In genomic region chr2:144229647-144230046, GRCm38 (mm10) we compare ENCODE assay signal across 28 mouse cellular contexts. TPM values are rescaled to one million over a fixed set of nuclear protein-coding genes. Genes with fewer than 3 reads are reported as not detected.
A peak's percentile ranks its signal among the peaks of the same experiment; 100 is the strongest.
DNase-seq lines count a peak whose midpoint lies in the region; ATAC-seq and TF ChIP-seq lines count a peak whose summit lies in the region.
"Had no signal": no experiment of that assay in that cellular context is flagged by ENCODE, and none has a peak within 500 bp of the region (broad histone marks: within the 10 kb centered on the region; RNA-seq: fewer than 3 reads in every experiment).

No protein-coding gene starts in this region.

- peaks cover 1% of the 10 kb centered on the region; the same call in 1 of the 2 replicates for H3K79me2 ChIP-seq in MEL (ENCODE audit: control insufficient read depth, insufficient read depth, low read length, poor library complexity)

- no peaks in the 10 kb centered on the region for H3K36me3 ChIP-seq in liver, embryonic 11.5 days (ENCODE audit: control insufficient read depth, insufficient read depth, low read length)
- peaks cover 0 to 11% of the 10 kb centered on the region in 2 experiments; a peak in 2 of 4 replicates for H3K36me3 ChIP-seq in MEL (ENCODE audit: control insufficient read depth in 1 of 2, insufficient read depth in 2 of 2, low read length in 2 of 2)
- H3K36me3 ChIP-seq in liver, embryonic 12.5 days = no peaks in the 10 kb centered on the region
- no peaks in the 10 kb centered on the region for H3K36me3 ChIP-seq in liver, postnatal 0 days (replicated peaks; ENCODE audit: insufficient read depth, low read length)
- H3K36me3 ChIP-seq: embryonic facial prominence, embryonic 13.5 days; forebrain, embryonic 12.5 days; heart, embryonic 10.5 days; heart, embryonic 15.5 days; kidney, embryonic 15.5 days; limb, embryonic 13.5 days; midbrain, embryonic 12.5 days; neural tube, embryonic 13.5 days had no signal

- peak overlapping the region; percentile 90 for H3K27ac ChIP-seq in liver, embryonic 11.5 days (ENCODE audit: low read depth, low read length)
- peak overlapping the region; percentile 99 for H3K27ac ChIP-seq in MEL (ENCODE audit: control insufficient read depth, low read depth, low read length)
- H3K27ac ChIP-seq in liver, embryonic 12.5 days = peak overlapping the region; percentile 45; the same call in 1 of the 2 replicates
- peak overlapping the region; percentile 79; the same call in 1 of the 2 replicates for H3K27ac ChIP-seq in liver, postnatal 0 days (ENCODE audit: low read depth)
- H3K27ac ChIP-seq: embryonic facial prominence, embryonic 13.5 days; forebrain, embryonic 12.5 days; heart, embryonic 10.5 days; heart, embryonic 15.5 days; kidney, embryonic 15.5 days; limb, embryonic 13.5 days; midbrain, embryonic 12.5 days; neural tube, embryonic 13.5 days had no signal

- 76% methylated on average over 14 of the region's 14 CpGs for WGBS in liver, embryonic 11.5 days
- 61% methylated on average over 14 of the region's 14 CpGs for WGBS in liver, embryonic 12.5 days (ENCODE audit: insufficient replicate concordance)
- 74% methylated on average over 14 of the region's 14 CpGs for WGBS in liver, postnatal 0 days (ENCODE audit: insufficient replicate concordance)
- 84% methylated on average over 14 of the region's 14 CpGs for WGBS in lung, adult 2 months

- peaks cover 16% of the 10 kb centered on the region for H3K4me1 ChIP-seq in liver, embryonic 11.5 days (replicated peaks; ENCODE audit: control insufficient read depth, insufficient read depth, low read length)
- peaks cover 5 to 14% of the 10 kb centered on the region in 2 experiments for H3K4me1 ChIP-seq in MEL (ENCODE audit: control insufficient read depth in 1 of 2, insufficient read depth in 2 of 2, low read length in 2 of 2)
- peaks cover 29% of the 10 kb centered on the region for H3K4me1 ChIP-seq in liver, embryonic 12.5 days
- H3K4me1 ChIP-seq in liver, postnatal 0 days (ENCODE audit: insufficient read depth) = peaks cover 21% of the 10 kb centered on the region
- H3K4me1 ChIP-seq in lung, adult 2 months (ENCODE audit: control insufficient read depth, insufficient read depth, low read length) = no peaks in the 10 kb centered on the region
- H3K4me1 ChIP-seq: forebrain, embryonic 12.5 days; midbrain, embryonic 12.5 days; neural tube, embryonic 13.5 days had no signal

- no peaks in the 10 kb centered on the region for H3K27me3 ChIP-seq in liver, embryonic 11.5 days (replicated peaks; ENCODE audit: control insufficient read depth, insufficient read depth, low read length)
- H3K27me3 ChIP-seq in MEL (ENCODE audit: control insufficient read depth in 1 of 2, insufficient read depth in 2 of 2, low read length in 2 of 2) = no peaks in the 10 kb centered on the region
- H3K27me3 ChIP-seq in liver, embryonic 12.5 days (replicated peaks) = no peaks in the 10 kb centered on the region
- H3K27me3 ChIP-seq in liver, postnatal 0 days (ENCODE audit: insufficient read depth, low read length) = no peaks in the 10 kb centered on the region
- H3K27me3 ChIP-seq: CH12.LX; embryonic facial prominence, embryonic 13.5 days; forebrain, embryonic 12.5 days; heart, embryonic 15.5 days; kidney, embryonic 15.5 days; limb, embryonic 13.5 days; midbrain, embryonic 12.5 days; neural tube, embryonic 13.5 days had no signal

- peak in 1 of 2 experiments; percentile 23; a peak in 1 of 4 replicates for TF ChIP-seq EP300 in MEL (IDR thresholded peaks at IDR 0.05; ENCODE audit: low read depth in 1 of 2, low read length in 2 of 2)
- TF ChIP-seq EP300 in liver, postnatal 0 days (IDR thresholded peaks at IDR 0.05; ENCODE audit: low read depth) = no peak

- DNase-seq in liver, embryonic 11.5 days (ENCODE audit: low spot score) = no peak
- DNase-seq in liver = no peak
- peak; percentile 91 for DNase-seq in MEL (ENCODE audit: low read depth, low spot score)
- DNase-seq in liver, postnatal 0 days = no peak
- no peak for DNase-seq in frontal cortex, postnatal 36 days (ENCODE audit: low spot score in 2 of 2)
- no peak for DNase-seq in lung, adult 2 months
- DNase-seq in gastrocnemius, postnatal 25 days = no peak
- DNase-seq: adrenal gland, adult 2 months; cerebellum, adult 11 months; cerebellum, adult 9-10 months; forebrain, postnatal 0 days; gastrocnemius, postnatal 10 days; kidney, adult 18-20 months; kidney, postnatal 25 days; lung, embryonic 14.5 days; lung, postnatal 14 days had no signal

- no peak for TF ChIP-seq RAD21 in MEL (IDR thresholded peaks at IDR 0.05; ENCODE audit: low read depth, low read length)

- no peak overlapping the region; the same call in none of the 2 replicates for H3K4me2 ChIP-seq in liver, embryonic 11.5 days
- peak overlapping the region; percentile 59; the same call in 1 of the 2 replicates for H3K4me2 ChIP-seq in liver, embryonic 12.5 days
- no peak overlapping the region for H3K4me2 ChIP-seq in liver, postnatal 0 days (ENCODE audit: low read depth, low read length)
- H3K4me2 ChIP-seq: embryonic facial prominence, embryonic 13.5 days; forebrain, embryonic 12.5 days; heart, embryonic 15.5 days; kidney, embryonic 15.5 days; limb, embryonic 13.5 days; lung, embryonic 14.5 days; midbrain, embryonic 12.5 days; neural tube, embryonic 13.5 days had no signal

- peaks cover 2% of the 10 kb centered on the region; the same call in 1 of the 2 replicates for H3K9me3 ChIP-seq in liver, embryonic 11.5 days (ENCODE audit: control insufficient read depth, low read length)
- H3K9me3 ChIP-seq in MEL (replicated peaks; ENCODE audit: insufficient read depth, low read length) = no peaks in the 10 kb centered on the region
- peaks cover 4% of the 10 kb centered on the region; the same call in 1 of the 2 replicates for H3K9me3 ChIP-seq in liver, embryonic 12.5 days (replicated peaks)
- H3K9me3 ChIP-seq in liver, postnatal 0 days (ENCODE audit: low read length) = no peaks in the 10 kb centered on the region; the same call in none of the 2 replicates
- H3K9me3 ChIP-seq: embryonic facial prominence, embryonic 13.5 days; forebrain, embryonic 12.5 days; heart, embryonic 10.5 days; kidney, embryonic 15.5 days; neural tube, embryonic 13.5 days had no signal

- no peak for TF ChIP-seq CTCF in MEL (IDR thresholded peaks at IDR 0.05 in 2 of 3, conservative IDR thresholded peaks at IDR 0.05 in 1 of 3; ENCODE audit: control insufficient read depth in 1 of 3, insufficient read depth in 1 of 3, low read depth in 2 of 3, low read length in 3 of 3, poor library complexity in 1 of 3, severe bottlenecking in 1 of 3)
- no peak for TF ChIP-seq CTCF in liver, postnatal 0 days (IDR thresholded peaks at IDR 0.05; ENCODE audit: low read depth)
- no peak for TF ChIP-seq CTCF in lung, adult 2 months (IDR thresholded peaks at IDR 0.05; ENCODE audit: insufficient read depth, low read length)

- TF ChIP-seq POLR2A in MEL (IDR thresholded peaks at IDR 0.05; ENCODE audit: control insufficient read depth in 1 of 2, insufficient read depth in 1 of 2, low read depth in 1 of 2, low read length in 2 of 2, poor library complexity in 1 of 2) = peak in 1 of 2 experiments; percentile 76; a peak in 2 of 4 replicates
- TF ChIP-seq POLR2A in lung, adult 2 months (IDR thresholded peaks at IDR 0.05; ENCODE audit: borderline replicate concordance, extremely low read depth, low read depth, low read length) = no peak

- ATAC-seq in liver, embryonic 11.5 days (replicated peaks; ENCODE audit: low FRiP score) = peak; percentile 53; the same call in 1 of the 2 replicates
- ATAC-seq in liver, embryonic 12.5 days = no peak
- no peak for ATAC-seq in liver, postnatal 0 days
- ATAC-seq: activated CD4-positive, CD25-positive, alpha-beta regulatory T cell, adult 4 months; forebrain, postnatal 0 days; hindbrain, embryonic 16.5 days had no signal

- H3K9ac ChIP-seq in liver, embryonic 11.5 days (ENCODE audit: low read depth, low read length) = no peak overlapping the region
- H3K9ac ChIP-seq in MEL (ENCODE audit: control insufficient read depth, low read depth, low read length, poor library complexity, severe bottlenecking) = peak overlapping the region; percentile 71
- 0 out of 2 replicates have a peak overlapping the region, but pooled peaks have one; percentile 44 for H3K9ac ChIP-seq in liver, embryonic 12.5 days
- H3K9ac ChIP-seq in liver, postnatal 0 days (replicated peaks) = no peak overlapping the region
- H3K9ac ChIP-seq: embryonic facial prominence, embryonic 13.5 days; forebrain, embryonic 12.5 days; forebrain, postnatal 0 days; heart, embryonic 15.5 days; kidney, embryonic 15.5 days; limb, embryonic 13.5 days; lung, embryonic 14.5 days; midbrain, embryonic 12.5 days; neural tube, embryonic 13.5 days had no signal

- no peak overlapping the region for H3K4me3 ChIP-seq in liver, embryonic 11.5 days (ENCODE audit: low read depth, low read length)
- H3K4me3 ChIP-seq in MEL (ENCODE audit: control insufficient read depth in 1 of 2, insufficient read depth in 1 of 2, low read depth in 2 of 2, low read length in 2 of 2) = peak overlapping the region; percentile 57
- H3K4me3 ChIP-seq in liver, embryonic 12.5 days = no peak overlapping the region
- H3K4me3 ChIP-seq in liver, postnatal 0 days (ENCODE audit: low read depth, low read length) = no peak overlapping the region
- no peak overlapping the region for H3K4me3 ChIP-seq in lung, adult 2 months (replicated peaks; ENCODE audit: extremely low read depth, low read depth, low read length)
- H3K4me3 ChIP-seq: embryonic facial prominence, embryonic 13.5 days; forebrain, embryonic 12.5 days; heart, embryonic 10.5 days; heart, embryonic 15.5 days; kidney, embryonic 15.5 days; limb, embryonic 13.5 days; midbrain, embryonic 12.5 days; neural tube, embryonic 13.5 days had no signal

RNA-seq across cellular contexts. Expression of gene Mgme1, which starts 40.8 kb away (rescaled TPM):
- 26.0 and 26.6 TPM in 2 replicates for polyA plus RNA-seq in liver, embryonic 11.5 days (2014; fragmentation: Nextera tagmentation; extraction: Ambion mirVana)
- 14.1 and 16.8 TPM in 2 replicates for total RNA-seq in MEL (2012; rRNA removed)
- polyA plus RNA-seq in MEL (2012; ENCODE audit: insufficient read depth in 1 of 2, insufficient read length in 2 of 2, low read depth in 1 of 2, low replicate concordance in 2 of 2, missing spikeins in 1 of 2) = 10 to 100 TPM in 1 of 2 experiments, not detected in 1; 20.3 TPM
- 17.4 and 19.0 TPM in 2 replicates for polyA plus RNA-seq in liver, embryonic 12.5 days (2016; fragmentation: Nextera tagmentation; extraction: Ambion mirVana)
- polyA plus RNA-seq in liver, postnatal 0 days (2015; fragmentation: Nextera tagmentation; extraction: Ambion mirVana) = 4.4 and 5.4 TPM in 2 replicates
- polyA plus RNA-seq in lung, adult 2 months (2012; rRNA removed) = 2.6 and 3.9 TPM in 2 replicates
- total RNA-seq in gastrocnemius, postnatal 25 days (2021) = 1 to 10 TPM; 6.0 to 6.5 TPM

RNA-seq across cellular contexts. Expression of gene Snx5, which starts 41.1 kb away (rescaled TPM):
- 168 and 171 TPM in 2 replicates for polyA plus RNA-seq in liver, embryonic 11.5 days (2014; fragmentation: Nextera tagmentation; extraction: Ambion mirVana)
- total RNA-seq in MEL (2012; rRNA removed) = 136 and 161 TPM in 2 replicates
- 100 to 1,000 TPM; 213 to 835 TPM for polyA plus RNA-seq in MEL (2012; ENCODE audit: insufficient read depth in 1 of 2, insufficient read length in 2 of 2, low read depth in 1 of 2, low replicate concordance in 2 of 2, missing spikeins in 1 of 2)
- 104 and 107 TPM in 2 replicates for polyA plus RNA-seq in liver, embryonic 12.5 days (2016; fragmentation: Nextera tagmentation; extraction: Ambion mirVana)
- polyA plus RNA-seq in liver, postnatal 0 days (2015; fragmentation: Nextera tagmentation; extraction: Ambion mirVana) = 47.9 and 49.2 TPM in 2 replicates
- polyA plus RNA-seq in lung, adult 2 months (2012; rRNA removed) = 29.7 and 34.7 TPM in 2 replicates
- 10 to 100 TPM; 39.6 to 39.8 TPM for total RNA-seq in gastrocnemius, postnatal 25 days (2021)

Comparison
In these comparisons a context has a peak if more than half of its experiments do, and no peak if none do; other contexts are left out.
1. H3K9ac ChIP-seq: peak in MEL (single experiment) and liver, embryonic 12.5 days (single experiment); none in liver, embryonic 11.5 days (single experiment) and liver, postnatal 0 days (single experiment).
2. H3K27ac ChIP-seq: peak in every context shown above with its lines; median percentile 99 in MEL; 90 in liver, embryonic 11.5 days; 79 in liver, postnatal 0 days; 45 in liver, embryonic 12.5 days.
3. H3K4me3 ChIP-seq: peak in MEL (2 of 2); none in liver, embryonic 11.5 days (single experiment), liver, embryonic 12.5 days (single experiment), liver, postnatal 0 days (single experiment) and lung, adult 2 months (single experiment).